Mouse (Mus musculus) embryonic facial prominence, embryonic 13.5 days (tissue): ENCODE data around the gene Olfr523. TPM values are rescaled to one million over a fixed set of nuclear protein-coding genes. Genes with fewer than 3 reads are reported as not detected.

Source experiments
- ATAC-seq: fragments of 200-750 bp; cut with Nextera tagmentation; 2 replicates; pipeline ENCODE4 v1.8.0; 2017; ENCODE audit warnings: low read depth; ENCODE audit not compliant: insufficient number of reproducible peaks, insufficient read depth, low FRiP score, low TSS enrichment
- H3K27ac ChIP-seq: fragments of 300-500 bp; sonication (generic); 2 replicates; pipeline ENCODE4 v1.5.1; 2015; ENCODE audit warnings: moderate library complexity, mild to moderate bottlenecking, inconsistent platforms
- H3K27me3 ChIP-seq: fragments of 300-500 bp; sonication (generic); 2 replicates; pipeline ENCODE4 v1.6.1; 2015; ENCODE audit warnings: mild to moderate bottlenecking, inconsistent platforms
- H3K36me3 ChIP-seq: fragments of 300-500 bp; sonication (generic); 2 replicates; pipeline ENCODE4 v1.6.1; 2015; ENCODE audit warnings: mild to moderate bottlenecking, inconsistent platforms
- H3K4me1 ChIP-seq: fragments of 300-500 bp; sonication (generic); 2 replicates; pipeline ENCODE4 v1.6.1; 2015; ENCODE audit warnings: inconsistent platforms
- H3K4me2 ChIP-seq: fragments of 300-500 bp; sonication (generic); 2 replicates; pipeline ENCODE4 v1.6.1; 2015; ENCODE audit warnings: moderate library complexity, mild to moderate bottlenecking, inconsistent platforms
- H3K4me3 ChIP-seq: fragments of 300-500 bp; sonication (generic); 2 replicates; pipeline ENCODE4 v1.5.1; 2015; ENCODE audit warnings: mild to moderate bottlenecking, inconsistent platforms
- H3K9ac ChIP-seq: fragments of 300-500 bp; sonication (generic); 2 replicates; pipeline ENCODE4 v1.6.1; 2015; ENCODE audit warnings: mild to moderate bottlenecking, inconsistent platforms
- H3K9me3 ChIP-seq: fragments of 300-500 bp; sonication (generic); 2 replicates; pipeline ENCODE4 v1.6.1; 2016; ENCODE audit warnings: inconsistent platforms
- WGBS: fragments of 180-500 bp; shearing (Covaris S2); methylation state at CpG from one replicate; pipeline ENCODE4 v1.1.7; 2015; ENCODE audit warnings: mixed read lengths; 5-methylcytosine and 5-hydroxymethylcytosine counted together
- polyA plus RNA-seq: library from polyadenylated mRNA; unstranded; fragments of >200 nt; fragmentation: Nextera tagmentation; extraction: Ambion mirVana; gene quantifications from 2 replicates; pipeline ENCODE4 v1.2.1, GENCODE M21; 2015

Olfr523 gene
- polyA plus RNA-seq, 1 experiment from 2014 or later, result not detected

- WGBS, result 80% methylated on average over 3 of the region's 3 CpGs
- Histone ChIP-seq H3K4me3 (no peak overlapping the region), H3K4me1 (no peaks in the 10 kb centered on the region), H3K9me3 (no peaks in the 10 kb centered on the region), H3K27ac (no peak overlapping the region), H3K4me2 (no peak overlapping the region), H3K9ac (no peak overlapping the region), H3K36me3 (no peaks in the 10 kb centered on the region), H3K27me3 (no peaks in the 10 kb centered on the region)
- no peak for ATAC-seq
These were observed 33.9 kb downstream of the Olfr523 start for GRCm38 (mm10) chr7:140206904-140207303.

GRCm38 (mm10) chr7:140208153-140208552, 35.1 kb downstream of the Olfr523 start:
- ATAC-seq, result no peak
- Histone ChIP-seq H3K9me3 (no peaks in the 10 kb centered on the region), H3K27ac (no peak overlapping the region), H3K27me3 (no peaks in the 10 kb centered on the region), H3K36me3 (no peaks in the 10 kb centered on the region), H3K4me1 (no peaks in the 10 kb centered on the region), H3K4me2 (no peak overlapping the region), H3K9ac (no peak overlapping the region), H3K4me3 (no peak overlapping the region)
- 73% methylated on average over 8 of the region's 8 CpGs for WGBS

- Histone ChIP-seq H3K4me3 (no peak overlapping the region), H3K9me3 (no peaks in the 10 kb centered on the region), H3K27me3 (no peaks in the 10 kb centered on the region), H3K36me3 (no peaks in the 10 kb centered on the region), H3K27ac (no peak overlapping the region), H3K4me1 (no peaks in the 10 kb centered on the region), H3K9ac (no peak overlapping the region), H3K4me2 (no peak overlapping the region)
- WGBS, result 77% methylated on average over 3 of the region's 3 CpGs
- ATAC-seq, result no peak
These were observed 35.7 kb downstream of the Olfr523 start for GRCm38 (mm10) chr7:140208677-140209076.

- H3K9me3 ChIP-seq, result no peaks in the 10 kb centered on the region
- no peaks in the 10 kb centered on the region for H3K36me3 ChIP-seq
- no peak overlapping the region for H3K4me2 ChIP-seq
- no peak overlapping the region for H3K27ac ChIP-seq
- no peak for ATAC-seq
- H3K9ac ChIP-seq, result no peak overlapping the region
- no peaks in the 10 kb centered on the region for H3K27me3 ChIP-seq
- no peaks in the 10 kb centered on the region for H3K4me1 ChIP-seq
- no peak overlapping the region for H3K4me3 ChIP-seq
- 67% methylated on average over 5 of the region's 5 CpGs for WGBS
These were observed 40.8 kb downstream of the Olfr523 start for GRCm38 (mm10) chr7:140213841-140214240.

GRCm38 (mm10) chr7:140217967-140218366, 45.0 kb downstream of the Olfr523 start, which contains the start of gene Cd163l1:
Gene Cd163l1, plus strand, starts transcription at chr7:140218267.
- no peaks in the 10 kb centered on the region for H3K4me1 ChIP-seq
- H3K9ac ChIP-seq, result no peak within 1 kb of the TSS
- H3K27me3 ChIP-seq, result no peaks in the 10 kb centered on the region
- ATAC-seq, result no peak
- no peak within 1 kb of the TSS for H3K27ac ChIP-seq
- no peaks in the 10 kb centered on the region for H3K9me3 ChIP-seq
- H3K4me2 ChIP-seq, result no peak within 1 kb of the TSS
- WGBS, result 86% methylated on average over 2 of the region's 2 CpGs
- no peaks in the 10 kb centered on the region for H3K36me3 ChIP-seq
- no peak within 1 kb of the TSS for H3K4me3 ChIP-seq

- H3K4me2 ChIP-seq, result no peak overlapping the region
- WGBS, result 13% methylated on average over 1 of the region's 1 CpGs
- no peak overlapping the region for H3K27ac ChIP-seq
- no peak for ATAC-seq
- no peaks in the 10 kb centered on the region for H3K9me3 ChIP-seq
- no peak overlapping the region for H3K9ac ChIP-seq
- H3K4me3 ChIP-seq, result no peak overlapping the region
- no peaks in the 10 kb centered on the region for H3K4me1 ChIP-seq
- H3K27me3 ChIP-seq, result no peaks in the 10 kb centered on the region
- no peaks in the 10 kb centered on the region for H3K36me3 ChIP-seq
These were observed 46.3 kb downstream of the Olfr523 start for GRCm38 (mm10) chr7:140219268-140219667.

- no peak overlapping the region for H3K9ac ChIP-seq
- H3K36me3 ChIP-seq, result no peaks in the 10 kb centered on the region
- H3K27me3 ChIP-seq, result no peaks in the 10 kb centered on the region
- H3K9me3 ChIP-seq, result no peaks in the 10 kb centered on the region
- H3K4me1 ChIP-seq, result no peaks in the 10 kb centered on the region
- no peak overlapping the region for H3K4me2 ChIP-seq
- H3K27ac ChIP-seq, result no peak overlapping the region
- 76% methylated on average over 4 of the region's 4 CpGs for WGBS
- no peak overlapping the region for H3K4me3 ChIP-seq
- ATAC-seq, result no peak
These were observed 47.4 kb downstream of the Olfr523 start for GRCm38 (mm10) chr7:140220375-140220774.

GRCm38 (mm10) chr7:140224209-140224608, 51.2 kb downstream of the Olfr523 start:
- Histone ChIP-seq H3K27ac (no peak overlapping the region), H3K9me3 (no peaks in the 10 kb centered on the region), H3K36me3 (no peaks in the 10 kb centered on the region), H3K9ac (no peak overlapping the region), H3K4me1 (no peaks in the 10 kb centered on the region), H3K4me3 (no peak overlapping the region), H3K27me3 (no peaks in the 10 kb centered on the region), H3K4me2 (no peak overlapping the region)
- ATAC-seq, result no peak
- WGBS, result 88% methylated on average over 13 of the region's 13 CpGs

Other genes starting within 250 kb of the Olfr523 start
- 0.28 and 0.36 TPM in 2 replicates for gene Utf1, start 229.4 kb upstream of the Olfr523 start, polyA plus RNA-seq
- gene 6430531B16Rik, start 194.5 kb upstream of the Olfr523 start, polyA plus RNA-seq, result 0.85 and 1.1 TPM in 2 replicates
- 2.4 and 3.3 TPM in 2 replicates for gene Adam8, start 180.7 kb upstream of the Olfr523 start, polyA plus RNA-seq
- gene Zfp511, start 136.8 kb upstream of the Olfr523 start, polyA plus RNA-seq, result 41.0 and 42.4 TPM in 2 replicates
- gene Tubgcp2, start 136.5 kb upstream of the Olfr523 start, polyA plus RNA-seq, result 66.3 and 70.1 TPM in 2 replicates
- 0.20 TPM in 1 of 2 replicates, not detected in the other for gene Msx3, start 124.1 kb upstream of the Olfr523 start, polyA plus RNA-seq
- 3.1 and 4.0 TPM in 2 replicates for gene Caly, start 90.7 kb upstream of the Olfr523 start, polyA plus RNA-seq
- gene Prap1, start 79.8 kb upstream of the Olfr523 start, polyA plus RNA-seq, result 2.2 TPM in 1 of 2 replicates, not detected in the other
- gene Fuom, start 70.8 kb upstream of the Olfr523 start, polyA plus RNA-seq, result 26.0 and 26.9 TPM in 2 replicates
- 18.1 and 19.2 TPM in 2 replicates for gene Paox, start 57.4 kb upstream of the Olfr523 start, polyA plus RNA-seq
- 170 and 172 TPM in 2 replicates for gene Echs1, start 56.7 kb upstream of the Olfr523 start, polyA plus RNA-seq
- gene Mtg1, start 35.7 kb upstream of the Olfr523 start, polyA plus RNA-seq, result 21.1 and 24.2 TPM in 2 replicates
- 0.72 TPM in 2 replicates for gene Sprn, start 18.3 kb upstream of the Olfr523 start, polyA plus RNA-seq
- not detected in 2 replicates for gene Olfr522, start 8.5 kb upstream of the Olfr523 start, polyA plus RNA-seq
- not detected in 2 replicates for gene Olfr524, start 32.7 kb downstream of the Olfr523 start, polyA plus RNA-seq
- gene Cd163l1, start 45.0 kb downstream of the Olfr523 start, polyA plus RNA-seq, result not detected in 2 replicates
- not detected in 2 replicates for gene 5830411N06Rik, start 74.1 kb downstream of the Olfr523 start, polyA plus RNA-seq
- not detected in 2 replicates for gene Olfr525, start 147.6 kb downstream of the Olfr523 start, polyA plus RNA-seq
- gene Olfr527, start 160.8 kb downstream of the Olfr523 start, polyA plus RNA-seq, result not detected in 2 replicates
- not detected in 2 replicates for gene Olfr60, start 188.5 kb downstream of the Olfr523 start, polyA plus RNA-seq
- not detected in 2 replicates for gene Olfr530, start 203.1 kb downstream of the Olfr523 start, polyA plus RNA-seq
- gene Olfr531, start 229.7 kb downstream of the Olfr523 start, polyA plus RNA-seq, result not detected in 2 replicates
- not detected in 2 replicates for gene Olfr532, start 248.4 kb downstream of the Olfr523 start, polyA plus RNA-seq